Mouse (Mus musculus): Measurements from ENCODE around the gene Nkiras2. TPM values are rescaled to one million over a fixed set of nuclear protein-coding genes. Genes with fewer than 3 reads are reported as not detected.
A peak's percentile ranks its signal among the peaks of the same experiment; 100 is the strongest.
"Not testable (repeated sequence)": the region's sequence is repeated elsewhere in the genome, so short reads cannot be mapped to it uniquely, and the experiment has no call there.

Nkiras2 gene
- total RNA-seq, 2 experiments from 2014 or later, result 25.6 to 27.9 TPM

- DNase-seq (ENCODE audit: low spot score in 2 of 2), result no peak
These were observed 23.5 kb upstream of the Nkiras2 start for GRCm38 (mm10) chr11:100595533-100595932.

GRCm38 (mm10) chr11:100598074-100598473, 21.0 kb upstream of the Nkiras2 start:
- no peak for DNase-seq (ENCODE audit: low spot score in 2 of 2)

GRCm38 (mm10) chr11:100601372-100601771, 17.7 kb upstream of the Nkiras2 start:
- DNase-seq (ENCODE audit: low spot score in 2 of 2), result no peak

DNA sequence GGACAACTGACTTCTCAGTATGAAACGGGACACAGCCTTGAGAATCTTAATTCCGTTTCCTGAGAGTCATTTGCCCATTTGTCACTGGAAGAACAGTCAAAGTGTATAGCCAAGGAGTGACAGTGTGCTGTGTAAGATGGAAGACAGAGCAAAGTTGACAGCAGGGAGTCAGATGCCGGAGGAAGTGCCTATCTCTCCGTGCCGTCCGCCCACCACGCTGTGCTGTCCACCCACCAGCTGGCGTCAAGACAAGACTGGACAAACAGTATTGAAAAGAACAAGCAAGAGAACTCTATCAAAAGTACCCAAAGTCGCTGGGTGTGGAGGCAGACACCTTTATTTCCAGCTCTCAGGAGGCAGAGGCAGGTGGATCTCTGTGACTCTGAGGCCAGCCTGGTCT, 15.9 kb upstream of the Nkiras2 start:
- DNase-seq (ENCODE audit: low spot score in 2 of 2), result no peak

DNA sequence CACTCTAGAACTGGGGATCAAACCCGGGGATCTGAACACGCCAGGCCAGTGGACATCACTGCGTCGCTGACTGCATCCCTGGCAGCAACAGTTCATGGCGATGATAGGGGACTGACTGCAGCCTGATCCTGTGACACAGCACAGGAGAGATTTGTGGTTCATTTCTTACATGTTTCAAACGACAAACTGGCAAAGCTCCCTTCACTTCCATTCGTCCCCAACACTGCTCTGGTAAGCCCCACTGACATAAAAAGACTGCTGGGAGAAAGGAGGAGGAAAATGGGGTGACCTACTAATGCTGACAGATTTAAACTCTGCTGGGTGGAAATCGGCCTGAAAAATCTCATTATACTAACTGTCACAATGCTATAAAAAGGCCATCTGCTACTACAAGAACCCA, 15.2 kb upstream of the Nkiras2 start:
- DNase-seq (ENCODE audit: low spot score in 2 of 2), result no peak

DNA sequence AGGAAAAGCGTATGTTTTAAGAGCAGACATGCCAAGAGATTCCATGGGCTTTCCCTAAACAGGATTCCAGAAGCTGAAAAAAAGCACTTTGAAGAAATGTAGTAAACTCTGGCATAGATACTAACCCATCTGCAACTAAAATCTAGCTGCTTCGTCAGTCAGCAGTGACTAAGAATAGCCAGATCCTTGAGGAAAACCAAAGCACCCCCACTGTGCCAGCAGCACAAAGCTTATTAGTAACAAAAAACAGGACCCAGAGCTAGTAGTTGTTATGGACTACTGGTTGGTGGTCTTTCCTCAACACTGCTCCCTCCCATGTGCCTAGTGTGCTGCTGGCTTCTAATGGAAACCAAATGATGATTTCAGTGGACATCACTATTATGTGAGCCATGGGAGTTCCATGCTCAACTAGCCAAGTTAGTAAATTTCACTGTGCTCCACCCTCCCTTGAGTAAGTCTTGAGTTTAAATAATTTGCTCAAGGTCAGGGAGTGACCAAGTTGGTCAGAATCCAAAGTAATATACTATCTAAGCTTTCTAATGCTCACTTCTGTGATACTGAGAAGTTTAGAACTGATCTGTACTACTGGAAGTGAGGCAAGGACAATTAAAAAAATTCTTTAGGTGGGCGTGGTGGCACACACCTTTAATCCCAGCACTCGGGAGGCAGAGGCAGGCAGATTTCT, 14.6 kb upstream of the Nkiras2 start:
- no peak for DNase-seq (ENCODE audit: low spot score in 2 of 2)

DNA sequence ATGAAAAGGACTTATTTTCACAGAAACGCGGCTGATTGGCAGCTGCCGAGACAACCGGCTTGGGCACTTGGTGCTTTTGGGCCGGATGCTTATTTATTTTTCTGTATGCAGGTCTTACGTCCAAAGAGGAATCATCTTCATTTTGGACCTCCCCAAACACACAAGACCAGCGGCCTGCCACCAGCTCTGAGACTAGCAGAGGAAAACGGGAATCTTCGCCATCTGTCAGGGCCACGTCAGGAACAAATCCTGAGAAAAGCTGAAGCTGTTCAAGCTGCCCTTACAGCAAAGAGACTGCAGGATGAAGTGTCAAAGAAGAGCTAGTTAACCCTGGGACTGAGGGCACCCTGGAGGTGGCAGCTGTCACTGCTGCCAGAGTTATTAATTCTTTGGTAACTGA, 13.6 kb upstream of the Nkiras2 start:
- DNase-seq (ENCODE audit: low spot score in 2 of 2), result no peak

DNA sequence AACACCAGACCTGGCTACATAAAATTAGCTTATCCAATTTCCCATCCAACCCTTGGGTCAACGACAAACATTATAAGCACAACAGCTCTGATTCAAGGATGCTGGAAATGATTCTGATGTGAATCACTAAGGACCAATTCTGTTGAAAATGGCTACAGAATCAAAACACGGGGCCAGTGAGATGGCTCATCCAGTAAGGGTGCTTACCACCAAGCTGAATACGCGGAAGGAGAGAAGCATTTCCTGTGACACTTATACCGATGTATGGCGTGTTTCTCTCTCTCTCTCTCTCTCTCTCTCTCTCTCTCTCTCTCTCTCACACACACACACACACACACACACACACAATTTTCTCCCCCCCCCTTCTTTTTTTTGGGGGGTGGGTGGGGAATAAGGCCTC, 11.9 kb upstream of the Nkiras2 start:
- DNase-seq (ENCODE audit: low spot score in 2 of 2), result no peak

DNA sequence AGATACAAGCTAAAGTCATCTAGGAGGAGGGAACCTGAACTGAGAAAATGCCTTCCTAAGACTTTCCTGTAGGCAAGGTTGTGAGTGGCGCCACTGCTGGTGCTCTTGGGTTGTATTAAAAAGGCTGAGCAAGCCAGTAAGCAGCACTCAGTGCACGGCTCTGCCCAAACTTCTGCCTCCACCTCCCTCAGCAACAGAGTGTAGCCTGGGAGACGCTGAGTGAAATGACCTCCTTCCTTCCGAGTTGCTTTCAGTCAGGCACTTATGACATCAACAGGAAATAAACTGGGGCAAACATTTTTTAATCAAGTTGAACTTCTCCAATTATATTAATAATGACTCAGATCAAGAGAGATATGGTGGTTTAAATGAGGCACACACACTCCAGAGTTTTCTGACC, 10.2 kb upstream of the Nkiras2 start:
- DNase-seq (ENCODE audit: low spot score in 2 of 2), result no peak

GRCm38 (mm10) chr11:100609355-100609996, 9.6 kb upstream of the Nkiras2 start:
- no peak for DNase-seq (ENCODE audit: low spot score in 2 of 2)

- no peak for DNase-seq (ENCODE audit: low spot score in 2 of 2)
These were observed 8.9 kb upstream of the Nkiras2 start for GRCm38 (mm10) chr11:100609997-100610680.

DNA sequence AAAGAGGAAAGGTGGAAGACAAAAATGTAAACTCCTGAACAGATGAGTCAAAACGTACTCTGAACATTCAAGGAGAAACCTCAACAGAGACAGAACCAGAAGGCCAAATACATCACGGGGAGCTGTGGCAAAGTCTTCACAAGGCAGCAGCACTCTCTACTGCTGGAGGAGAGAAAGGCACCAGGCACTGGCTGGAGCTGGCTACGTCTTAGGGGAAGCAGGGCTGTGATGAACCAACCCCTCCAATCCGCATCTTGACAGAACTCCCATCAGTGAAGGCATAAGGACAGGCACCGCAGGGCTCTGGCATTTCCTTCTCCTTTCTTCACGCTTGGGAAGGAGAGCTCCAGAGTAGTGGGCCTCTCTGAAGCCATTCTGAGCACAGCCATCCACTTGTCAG, 7.4 kb upstream of the Nkiras2 start:
- DNase-seq (ENCODE audit: low spot score in 2 of 2), result no peak

GRCm38 (mm10) chr11:100613241-100613640, 5.8 kb upstream of the Nkiras2 start:
- no peak for DNase-seq (ENCODE audit: low spot score in 2 of 2)

DNA sequence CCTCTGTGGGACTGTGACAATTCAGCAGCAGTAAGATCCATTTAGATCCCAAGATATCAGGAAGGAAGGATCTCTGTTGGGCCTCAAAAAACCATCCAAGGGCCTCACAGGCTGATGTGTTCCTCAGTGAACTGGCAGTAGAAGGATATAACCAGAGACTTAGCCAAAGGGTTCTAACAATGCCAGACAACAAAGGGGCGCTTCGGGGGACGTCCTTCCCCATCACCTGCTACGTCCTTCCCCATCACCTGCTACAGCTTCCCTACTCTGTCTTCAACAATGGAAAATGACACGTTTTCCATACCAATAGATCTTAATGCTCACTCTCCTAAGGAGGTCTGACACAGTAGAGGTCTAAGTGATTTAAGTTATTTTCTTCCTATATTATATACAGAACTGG, 2.7 kb upstream of the Nkiras2 start:
- no peak for DNase-seq (ENCODE audit: low spot score in 2 of 2)

GRCm38 (mm10) chr11:100616836-100617235, 2.2 kb upstream of the Nkiras2 start:
- not testable (repeated sequence) for DNase-seq (ENCODE audit: low spot score in 2 of 2)

DNA sequence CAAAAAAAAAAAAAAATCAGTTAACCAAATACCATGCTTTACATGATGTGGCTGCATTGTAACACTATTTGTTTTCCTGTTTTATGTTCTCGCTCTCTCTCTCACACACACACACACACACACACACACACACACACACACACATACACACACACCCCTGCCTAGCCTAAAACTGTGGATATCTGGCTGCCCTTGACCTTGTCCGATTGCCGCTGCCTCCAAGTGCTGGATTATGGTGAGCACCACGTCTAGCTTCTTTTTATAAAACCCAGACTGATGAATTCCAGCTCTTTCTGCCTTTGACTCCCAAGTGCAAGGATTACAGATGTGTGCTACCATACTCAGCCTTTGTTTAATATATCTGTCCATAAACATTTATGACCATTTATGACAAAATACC, 1.6 kb upstream of the Nkiras2 start:
- DNase-seq (ENCODE audit: low spot score in 2 of 2), result no peak

DNA sequence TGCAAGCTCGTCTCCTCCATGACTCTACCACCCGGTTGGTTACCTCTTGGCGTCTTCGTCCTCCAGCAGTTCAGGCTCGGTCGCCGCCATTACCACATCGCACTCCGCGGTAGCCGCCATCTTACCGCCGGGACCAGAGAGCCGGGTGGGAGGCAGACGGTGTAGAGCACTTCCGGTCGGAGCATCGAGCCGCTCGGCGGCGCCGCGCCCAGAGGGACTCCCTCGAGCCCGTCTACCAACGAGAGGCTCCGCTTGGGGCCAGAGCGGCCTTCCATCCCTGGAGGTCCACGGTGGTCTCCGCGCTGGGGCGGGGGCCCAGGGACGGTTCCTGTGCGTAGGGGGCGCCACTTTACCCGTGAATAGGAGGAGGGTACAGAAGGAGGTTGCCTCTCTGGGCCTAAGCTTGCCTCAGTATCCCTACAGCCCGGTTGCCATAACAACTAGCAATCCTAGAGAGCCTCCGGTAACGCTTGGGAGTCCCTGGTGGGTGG, 486 bp downstream of the Nkiras2 start:
- DNase-seq (ENCODE audit: low spot score in 2 of 2), result peak; percentile 98 to 99

DNA sequence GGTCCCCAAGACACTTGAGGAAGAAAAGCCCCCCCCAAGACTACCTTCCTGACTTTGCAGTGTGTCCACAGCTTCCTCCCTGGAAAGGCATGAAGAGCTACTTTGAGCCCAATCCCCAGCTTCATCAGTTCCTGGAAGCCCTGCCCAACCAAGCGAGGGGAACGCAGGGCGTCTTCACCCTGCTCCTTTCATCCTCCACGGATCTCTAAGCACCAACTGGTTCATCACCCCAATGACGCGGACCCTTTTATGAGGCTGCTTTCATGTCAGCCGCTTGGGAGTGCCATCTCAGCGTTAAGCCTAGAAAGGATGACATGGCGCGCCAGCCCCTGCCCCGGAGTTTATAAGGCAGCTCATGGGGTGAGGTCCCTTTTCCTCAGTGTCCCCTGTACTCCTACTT, 938 bp downstream of the Nkiras2 start, which contains the start of gene Dnajc7:
Gene Dnajc7 (minus strand): TSS at position 187 of the 400 bp plus-strand sequence.
- DNase-seq (ENCODE audit: low spot score in 2 of 2), result no peak

- DNase-seq (ENCODE audit: low spot score in 2 of 2), result peak; percentile 96 to 97
These were observed 3.7 kb downstream of the Nkiras2 start for GRCm38 (mm10) chr11:100622714-100623113.

DNA sequence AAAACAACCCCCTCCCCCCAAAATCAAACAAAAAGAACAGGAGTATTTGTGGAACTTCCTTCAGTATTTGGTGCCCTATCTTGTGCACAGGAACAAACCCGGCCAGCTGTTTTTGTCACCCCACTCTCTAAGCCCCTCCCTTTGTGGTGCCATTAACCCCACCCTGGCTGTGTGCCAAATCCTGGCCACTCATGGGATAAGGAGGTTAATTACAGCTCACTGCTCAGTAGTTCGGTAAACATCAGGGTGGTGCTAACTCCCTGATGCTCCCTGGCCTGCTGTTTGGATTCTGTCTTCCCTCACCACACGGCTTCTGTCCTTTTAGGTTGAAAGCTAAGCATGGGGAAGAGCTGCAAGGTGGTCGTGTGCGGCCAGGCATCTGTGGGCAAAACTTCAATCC, 4.8 kb downstream of the Nkiras2 start:
- peak in 1 of 2 experiments; percentile 36 for DNase-seq (ENCODE audit: low spot score in 2 of 2)

- no peak for DNase-seq (ENCODE audit: low spot score in 2 of 2)
These were observed 7.0 kb downstream of the Nkiras2 start for GRCm38 (mm10) chr11:100625754-100626700.

Data from layer of hippocampus, postnatal 10 days (tissue).